Mouse (Mus musculus): ENCODE measurements around the gene Cdhr1. TPM values are rescaled to one million over a fixed set of nuclear protein-coding genes. Genes with fewer than 3 reads are reported as not detected.

Gene Cdhr1
- total RNA-seq, 2 experiments from 2014 or later = not detected

- no peak for ATAC-seq (replicated peaks; ENCODE audit: poor library complexity, severe bottlenecking)
Measured at GRCm38 (mm10) chr14:37083755-37084154, 14.4 kb downstream of the Cdhr1 start.

GRCm38 (mm10) chr14:37080724-37081123 lies 17.4 kb downstream of the Cdhr1 start:
- ATAC-seq (replicated peaks; ENCODE audit: poor library complexity, severe bottlenecking) = no peak

- ATAC-seq (replicated peaks; ENCODE audit: poor library complexity, severe bottlenecking) = 0 out of 2 replicates have a peak, but pooled peaks have one; percentile 27
Measured at GRCm38 (mm10) chr14:37068516-37068915, 29.6 kb downstream of the Cdhr1 start.

GRCm38 (mm10) chr14:37067629-37068028 lies 30.5 kb downstream of the Cdhr1 start, which contains the start of gene Lrit2:
TSS of gene Lrit2 (plus strand) at chr14:37067929.
- ATAC-seq (replicated peaks; ENCODE audit: poor library complexity, severe bottlenecking) = no peak

DNA sequence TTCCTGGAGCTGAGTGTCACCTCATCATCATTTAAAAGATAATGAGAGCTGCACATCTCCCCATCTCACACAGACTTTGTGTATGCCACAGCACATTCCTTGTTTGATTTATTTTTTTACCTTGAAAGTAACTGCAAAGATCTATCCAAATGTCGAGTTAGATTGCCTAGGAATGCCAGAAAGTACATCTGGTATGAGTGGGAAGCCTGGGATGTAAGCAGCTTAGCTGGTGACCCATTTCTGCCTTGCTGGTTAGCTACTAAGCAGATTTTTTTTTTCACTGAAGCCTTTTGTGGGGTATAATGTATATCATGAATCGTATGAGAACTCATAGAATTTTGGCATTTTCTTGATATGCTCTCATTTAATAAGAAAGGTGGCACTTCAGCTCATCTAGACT lies 31.5 kb downstream of the Cdhr1 start:
- ATAC-seq (replicated peaks; ENCODE audit: poor library complexity, severe bottlenecking) = no peak

DNA sequence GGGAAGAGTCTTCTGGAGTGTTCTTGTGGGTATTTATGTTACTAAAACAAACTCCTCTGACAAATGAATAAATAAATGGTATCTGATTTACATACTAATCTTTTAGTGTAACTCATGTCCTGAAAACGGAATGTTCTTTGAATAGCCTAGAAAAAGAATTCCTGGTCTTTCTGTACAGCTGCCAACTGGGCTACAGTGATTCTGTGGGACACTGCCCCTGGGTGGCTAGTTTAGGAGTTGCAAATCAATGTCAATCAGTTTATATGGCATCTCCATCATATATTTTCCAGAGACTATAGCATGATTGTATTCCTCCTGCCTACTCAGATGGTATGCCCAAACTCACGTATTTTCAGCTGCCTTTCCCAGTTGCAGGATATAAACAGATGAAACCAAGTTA lies 33.3 kb downstream of the Cdhr1 start:
- no peak for ATAC-seq (replicated peaks; ENCODE audit: poor library complexity, severe bottlenecking)

DNA sequence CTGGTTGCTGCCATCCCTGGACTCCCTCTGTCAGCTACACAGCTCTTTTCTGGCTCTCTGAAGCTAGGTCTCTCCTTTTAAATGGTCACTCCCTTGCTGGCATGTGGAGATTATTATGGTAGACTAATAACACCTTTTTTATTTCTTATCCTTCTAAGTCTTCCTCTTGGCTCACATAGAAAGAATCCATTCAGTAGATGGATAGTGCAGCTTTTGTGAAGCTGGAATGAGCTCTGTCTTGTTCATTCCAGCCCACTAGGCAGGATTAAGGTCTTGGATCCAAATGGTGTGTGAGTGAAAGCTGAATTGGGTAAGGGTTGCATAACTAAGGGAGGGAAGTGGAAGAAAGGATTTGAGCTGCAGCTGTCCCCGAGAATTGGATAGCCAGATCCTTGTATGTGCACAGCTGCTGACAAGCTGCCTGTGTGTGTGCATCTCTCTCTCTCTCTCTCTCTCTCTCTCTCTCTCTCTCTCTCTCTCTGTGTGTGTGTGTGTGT lies 49.2 kb downstream of the Cdhr1 start, which contains the start of gene Rgr:
Gene Rgr, minus strand, starts transcription at position 51 of the 497 bp plus-strand sequence.
- ATAC-seq (replicated peaks; ENCODE audit: poor library complexity, severe bottlenecking) = no peak

DNA sequence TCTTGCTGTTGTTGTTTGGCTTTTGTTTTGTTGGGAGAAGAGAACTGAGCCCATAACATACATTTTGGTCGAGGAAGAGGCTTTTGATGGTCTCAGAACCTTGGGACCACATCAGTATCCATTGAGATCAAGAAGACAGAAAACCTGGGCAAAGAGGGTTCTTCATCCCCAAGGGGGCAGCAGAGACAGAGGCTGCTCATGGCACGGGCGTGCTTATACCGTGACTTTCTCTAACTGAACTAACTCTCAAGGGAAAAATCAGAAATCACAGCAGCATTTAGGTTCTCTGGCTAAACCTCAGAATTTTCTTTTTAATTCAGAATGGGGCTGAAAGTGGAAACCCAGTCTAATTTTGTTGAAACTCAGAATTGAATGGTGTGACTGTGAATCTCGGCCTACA lies 63.7 kb downstream of the Cdhr1 start:
- ATAC-seq (replicated peaks; ENCODE audit: poor library complexity, severe bottlenecking) = no peak

GRCm38 (mm10) chr14:37033241-37033640 lies 64.9 kb downstream of the Cdhr1 start:
- ATAC-seq (replicated peaks; ENCODE audit: poor library complexity, severe bottlenecking) = peak; percentile 77

DNA sequence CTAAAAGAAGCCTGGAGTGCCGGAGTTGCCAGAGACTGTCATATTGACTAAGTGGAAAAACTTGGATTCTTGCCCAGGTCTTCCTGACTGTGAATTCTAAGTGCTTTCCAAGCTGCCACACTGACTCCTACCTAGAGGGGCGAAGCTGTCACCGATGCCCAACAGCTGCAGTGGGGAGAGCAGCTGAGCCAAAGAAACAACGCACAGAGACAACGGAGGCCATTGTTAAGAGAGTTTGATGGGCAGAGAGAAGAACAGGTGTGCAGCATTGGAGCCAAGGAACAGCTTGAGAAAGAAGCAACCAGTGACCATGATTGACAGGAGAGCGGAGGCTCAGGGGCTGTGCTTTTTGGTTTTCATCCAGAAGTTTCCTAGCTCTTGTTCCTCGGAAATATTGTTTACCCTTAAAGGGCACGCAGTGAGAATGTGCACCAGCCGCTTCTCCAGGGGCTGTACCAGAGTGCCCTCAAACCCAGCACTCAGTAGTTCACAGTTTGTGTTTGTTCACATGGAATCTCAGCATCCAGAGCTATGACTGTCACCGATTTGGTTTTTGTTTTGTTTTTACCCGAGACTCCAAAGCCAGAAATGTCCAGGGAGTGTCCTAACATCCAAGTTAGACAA lies 65.6 kb downstream of the Cdhr1 start:
- ATAC-seq (replicated peaks; ENCODE audit: poor library complexity, severe bottlenecking) = no peak

- ATAC-seq (replicated peaks; ENCODE audit: poor library complexity, severe bottlenecking) = no peak
Measured at GRCm38 (mm10) chr14:37028555-37028954, 69.6 kb downstream of the Cdhr1 start.

DNA sequence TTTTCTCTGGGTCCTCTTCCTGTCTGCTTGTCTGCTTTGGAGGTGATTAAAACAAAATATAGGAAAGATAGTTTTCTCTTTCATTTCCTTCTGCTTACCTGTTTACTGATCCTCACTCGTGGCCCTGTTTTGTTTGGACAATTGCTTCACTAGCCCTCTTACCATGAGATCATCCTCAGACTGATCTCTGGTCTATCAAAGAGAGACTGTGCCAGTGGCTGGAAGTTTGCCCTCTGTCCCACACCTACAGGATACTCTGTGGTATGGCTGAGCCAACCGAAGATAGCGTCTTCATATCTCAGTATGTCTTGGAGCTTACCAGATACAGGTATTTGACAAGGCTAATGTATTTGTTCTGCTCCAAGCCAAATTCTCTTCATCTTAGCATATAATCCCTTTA lies 70.2 kb downstream of the Cdhr1 start:
- ATAC-seq (replicated peaks; ENCODE audit: poor library complexity, severe bottlenecking) = no peak

Other genes starting within 250 kb of the Cdhr1 start
- gene Ccser2, start 129.6 kb downstream of the Cdhr1 start, total RNA-seq (2014; fragmentation: Nextera tagmentation) = 4.3 and 10.5 TPM in 2 replicates
- 7.6 and 9.6 TPM in 2 replicates for gene Ccser2, start 129.6 kb downstream of the Cdhr1 start, total RNA-seq (2017)
- not detected in 2 replicates for gene Rgr, start 49.4 kb downstream of the Cdhr1 start, total RNA-seq (2014; fragmentation: Nextera tagmentation)
- gene Rgr, start 49.4 kb downstream of the Cdhr1 start, total RNA-seq (2017) = not detected in 2 replicates
- gene Lrit1, start 43.5 kb downstream of the Cdhr1 start, total RNA-seq (2014; fragmentation: Nextera tagmentation) = not detected in 2 replicates
- not detected in 2 replicates for gene Lrit1, start 43.5 kb downstream of the Cdhr1 start, total RNA-seq (2017)
- not detected in 2 replicates for gene Lrit2, start 30.4 kb downstream of the Cdhr1 start, total RNA-seq (2014; fragmentation: Nextera tagmentation)
- not detected in 2 replicates for gene Lrit2, start 30.4 kb downstream of the Cdhr1 start, total RNA-seq (2017)
- 1.7 TPM in 1 of 2 replicates, not detected in the other for gene 2610528A11Rik, start 15.7 kb upstream of the Cdhr1 start, total RNA-seq (2014; fragmentation: Nextera tagmentation)
- gene 2610528A11Rik, start 15.7 kb upstream of the Cdhr1 start, total RNA-seq (2017) = 0.99 and 3.7 TPM in 2 replicates
- gene Ghitm, start 36.9 kb upstream of the Cdhr1 start, total RNA-seq (2014; fragmentation: Nextera tagmentation) = 94.2 and 109 TPM in 2 replicates
- 140 and 186 TPM in 2 replicates for gene Ghitm, start 36.9 kb upstream of the Cdhr1 start, total RNA-seq (2017)

All from granulocyte monocyte progenitor cell, adult 5-6 weeks (primary cell).